Mouse (Mus musculus): Measurements from ENCODE around the gene Maged2. TPM values are rescaled to one million over a fixed set of nuclear protein-coding genes. Genes with fewer than 3 reads are reported as not detected.
"Not testable (repeated sequence)": the region's sequence is repeated elsewhere in the genome, so short reads cannot be mapped to it uniquely, and the experiment has no call there.

Gene Maged2
- total RNA-seq (2014; fragmentation: Nextera tagmentation) (not detected in 2 replicates), total RNA-seq (2017) (0.33 and 0.81 TPM in 2 replicates), polyA plus RNA-seq (2012) (0.08 TPM in 1 of 2 replicates, not detected in the other)

DNA sequence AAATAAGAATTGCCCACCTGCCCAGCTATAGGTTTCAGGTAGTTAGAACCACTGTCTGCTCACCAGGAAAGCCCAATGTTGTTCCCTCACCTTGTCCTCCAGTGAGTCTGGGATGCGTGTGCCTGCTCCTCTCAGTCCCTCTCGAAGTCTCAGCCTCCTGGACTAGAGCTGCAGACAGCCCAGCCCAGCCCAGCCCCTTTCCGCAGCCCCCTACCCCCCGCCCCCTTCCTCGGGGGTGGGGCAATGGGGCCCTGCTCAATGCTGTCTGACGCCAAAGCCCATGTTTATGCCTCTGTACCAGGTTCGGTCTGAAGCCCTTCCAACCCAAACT lies at the start of gene Maged2:
Maged2 (minus strand) TSS at position 207 of the 331 bp plus-strand sequence.
- Histone ChIP-seq H3K36me3 (replicated peaks) (no peaks in the 10 kb centered on the region), H3K27me3 (ENCODE audit: insufficient read depth, low read length) (peaks cover 4% of the 10 kb centered on the region; the same call in 1 of the 2 replicates), H3K9me3 (replicated peaks) (no peaks in the 10 kb centered on the region), H3K4me3 (ENCODE audit: low read depth, low read length) (no peak within 1 kb of the TSS), H3K4me1 (ENCODE audit: insufficient read depth, low read depth, low read length) (peaks cover 2% of the 10 kb centered on the region; the same call in 1 of the 2 replicates)
- ATAC-seq (ENCODE audit: extremely low read depth, insufficient number of reproducible peaks, low FRiP score, poor library complexity, severe bottlenecking) (no peak), DNase-seq (ENCODE audit: low spot score) (no peak)
- no peak for TF ChIP-seq POLR2AphosphoS5 (IDR thresholded peaks at IDR 0.05; ENCODE audit: insufficient replicate concordance, low read depth, low read length)
- TF ChIP-seq CTCF (IDR thresholded peaks at IDR 0.05; ENCODE audit: low read depth, low read length) = no peak
- no peak for TF ChIP-seq TAL1 (conservative IDR thresholded peaks at IDR 0.05; ENCODE audit: low read depth, low read length)
- TF ChIP-seq GATA2 (IDR thresholded peaks at IDR 0.05; ENCODE audit: borderline replicate concordance, low read depth, low read length) = no peak
- TF ChIP-seq GATA1 (IDR thresholded peaks at IDR 0.05; ENCODE audit: borderline replicate concordance, low read length) = no peak

GRCm38 (mm10) chrX:150848230-150848629 lies 34.1 kb upstream of the Maged2 start:
- TF ChIP-seq CTCF (IDR thresholded peaks at IDR 0.05; ENCODE audit: low read depth, low read length) (no peak), GATA2 (IDR thresholded peaks at IDR 0.05; ENCODE audit: borderline replicate concordance, low read depth, low read length) (no peak), TAL1 (conservative IDR thresholded peaks at IDR 0.05; ENCODE audit: low read depth, low read length) (no peak), POLR2AphosphoS5 (IDR thresholded peaks at IDR 0.05; ENCODE audit: insufficient replicate concordance, low read depth, low read length) (no peak)
- H3K9me3 ChIP-seq (replicated peaks) = no peaks in the 10 kb centered on the region
- DNase-seq (ENCODE audit: low spot score) (no peak), ATAC-seq (ENCODE audit: extremely low read depth, insufficient number of reproducible peaks, low FRiP score, poor library complexity, severe bottlenecking) (no peak)
- H3K4me3 ChIP-seq (ENCODE audit: low read depth, low read length) = no peak overlapping the region
- no peaks in the 10 kb centered on the region for H3K36me3 ChIP-seq (replicated peaks)
- no peaks in the 10 kb centered on the region for H3K27me3 ChIP-seq (ENCODE audit: insufficient read depth, low read length)
- no peaks in the 10 kb centered on the region for H3K4me1 ChIP-seq (ENCODE audit: insufficient read depth, low read depth, low read length)

DNA sequence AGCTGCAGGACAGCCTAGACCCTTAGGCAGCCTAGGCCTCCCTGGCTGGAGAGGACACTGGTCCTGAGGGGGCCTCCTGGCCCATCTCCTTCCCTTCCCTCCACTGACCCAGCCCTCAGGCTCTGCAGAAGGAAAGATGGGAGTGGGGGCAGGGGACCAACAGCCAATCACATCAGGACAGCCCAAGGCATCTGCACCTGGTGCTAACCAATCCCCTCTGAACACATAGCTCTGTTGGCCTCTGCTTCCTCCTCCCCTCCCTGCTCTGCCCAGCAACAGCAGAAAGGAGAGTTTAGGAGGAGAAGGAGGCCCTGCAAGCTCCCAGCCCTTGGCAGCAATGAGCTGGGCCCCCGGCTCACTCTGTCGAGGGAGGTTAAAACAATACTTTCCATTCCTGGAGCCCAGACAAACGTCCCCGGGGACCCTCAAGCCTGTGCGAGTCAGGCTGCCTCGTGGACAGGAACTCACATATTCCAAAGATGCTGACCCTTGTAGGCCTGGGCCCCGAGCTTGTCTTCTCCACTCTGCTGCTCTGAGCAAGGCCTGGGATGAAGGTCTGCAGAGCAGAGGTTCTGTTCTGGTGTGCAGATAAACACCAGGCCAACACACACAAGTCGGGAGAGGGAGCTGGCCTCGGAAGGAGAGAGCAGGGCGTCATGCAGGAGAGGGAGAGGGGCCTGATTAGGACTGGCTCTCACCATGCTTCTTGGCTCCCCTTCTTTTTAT lies 31.5 kb upstream of the Maged2 start:
- not testable (repeated sequence) for ATAC-seq (ENCODE audit: extremely low read depth, insufficient number of reproducible peaks, low FRiP score, poor library complexity, severe bottlenecking); H3K36me3 ChIP-seq (replicated peaks); H3K27me3 ChIP-seq (ENCODE audit: insufficient read depth, low read length); H3K9me3 ChIP-seq (replicated peaks); DNase-seq (ENCODE audit: low spot score); H3K4me1 ChIP-seq (ENCODE audit: insufficient read depth, low read depth, low read length); H3K4me3 ChIP-seq (ENCODE audit: low read depth, low read length)

DNA sequence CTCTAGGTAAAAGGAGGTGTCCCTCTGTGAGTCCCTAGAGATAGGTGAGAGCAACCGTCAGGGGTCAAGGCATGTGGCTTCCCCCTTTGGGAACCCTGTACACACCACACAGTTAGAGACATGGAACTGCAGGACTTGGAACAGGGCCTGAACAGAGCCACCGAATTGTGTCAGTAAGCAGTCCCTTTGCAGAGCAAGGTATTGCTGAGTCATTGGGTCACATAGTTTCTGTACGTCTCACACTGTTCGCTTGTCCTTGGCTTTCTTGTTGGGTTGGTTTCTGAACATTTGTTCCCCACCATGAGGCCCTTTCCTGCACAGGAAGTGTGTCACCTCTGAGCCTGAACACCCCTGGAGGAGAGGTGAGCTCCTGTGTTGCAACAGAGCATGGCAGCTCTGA lies 29.1 kb upstream of the Maged2 start:
- ATAC-seq (ENCODE audit: extremely low read depth, insufficient number of reproducible peaks, low FRiP score, poor library complexity, severe bottlenecking); H3K4me1 ChIP-seq (ENCODE audit: insufficient read depth, low read depth, low read length); H3K4me3 ChIP-seq (ENCODE audit: low read depth, low read length); H3K9me3 ChIP-seq (replicated peaks); H3K36me3 ChIP-seq (replicated peaks); H3K27me3 ChIP-seq (ENCODE audit: insufficient read depth, low read length); DNase-seq (ENCODE audit: low spot score): not testable (repeated sequence)

DNA sequence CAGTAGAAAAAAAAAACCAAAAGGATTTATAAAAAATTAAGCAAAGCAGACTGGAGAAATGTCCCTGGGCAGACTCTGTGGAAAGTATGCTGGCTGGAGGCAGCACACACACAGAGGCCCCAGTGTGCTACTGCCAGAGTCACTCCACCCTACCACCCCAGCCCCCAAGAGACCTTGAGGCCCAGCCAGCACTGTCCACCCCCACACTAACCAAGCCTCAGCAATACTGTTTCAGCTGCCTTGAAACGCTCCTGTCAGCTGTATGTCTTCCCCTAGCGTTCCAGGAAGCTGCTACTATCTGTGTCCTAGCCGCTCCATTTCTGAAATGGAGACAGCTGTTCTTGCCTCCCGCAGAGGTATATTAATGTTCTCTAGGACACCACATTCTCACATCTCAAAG lies 16.2 kb upstream of the Maged2 start:
- H3K9me3 ChIP-seq (replicated peaks) = no peaks in the 10 kb centered on the region
- no peak overlapping the region for H3K4me3 ChIP-seq (ENCODE audit: low read depth, low read length)
- ATAC-seq (ENCODE audit: extremely low read depth, insufficient number of reproducible peaks, low FRiP score, poor library complexity, severe bottlenecking) (no peak), DNase-seq (ENCODE audit: low spot score) (no peak)
- no peaks in the 10 kb centered on the region for H3K36me3 ChIP-seq (replicated peaks)
- H3K4me1 ChIP-seq (ENCODE audit: insufficient read depth, low read depth, low read length) = no peaks in the 10 kb centered on the region
- no peaks in the 10 kb centered on the region for H3K27me3 ChIP-seq (ENCODE audit: insufficient read depth, low read length)
- TF ChIP-seq GATA2 (IDR thresholded peaks at IDR 0.05; ENCODE audit: borderline replicate concordance, low read depth, low read length) (no peak), POLR2AphosphoS5 (IDR thresholded peaks at IDR 0.05; ENCODE audit: insufficient replicate concordance, low read depth, low read length) (no peak), GATA1 (IDR thresholded peaks at IDR 0.05; ENCODE audit: borderline replicate concordance, low read length) (no peak), TAL1 (conservative IDR thresholded peaks at IDR 0.05; ENCODE audit: low read depth, low read length) (no peak), CTCF (IDR thresholded peaks at IDR 0.05; ENCODE audit: low read depth, low read length) (no peak)

DNA sequence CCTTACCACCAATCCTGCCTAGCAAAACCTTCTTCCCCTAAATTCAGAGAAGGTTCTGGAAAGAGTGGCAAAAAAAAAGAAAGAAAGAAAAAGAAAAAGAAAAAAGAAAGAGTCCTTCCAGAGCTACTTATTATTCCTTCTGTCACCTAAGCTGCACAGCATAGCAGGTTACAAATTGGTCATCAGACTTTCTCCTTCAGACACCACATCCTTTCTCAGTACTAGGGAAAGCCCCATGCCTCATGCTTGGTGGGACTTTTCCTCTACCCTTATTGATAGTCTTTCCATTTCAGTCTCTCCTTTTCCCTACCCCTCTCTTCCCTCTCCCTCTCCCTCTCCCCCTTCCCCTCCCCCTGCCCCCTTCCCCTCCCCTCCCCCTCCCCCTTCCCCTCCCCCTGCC lies 3.1 kb upstream of the Maged2 start:
- H3K4me3 ChIP-seq (ENCODE audit: low read depth, low read length) = no peak overlapping the region
- peaks cover 2% of the 10 kb centered on the region; the same call in 1 of the 2 replicates for H3K4me1 ChIP-seq (ENCODE audit: insufficient read depth, low read depth, low read length)
- ATAC-seq (ENCODE audit: extremely low read depth, insufficient number of reproducible peaks, low FRiP score, poor library complexity, severe bottlenecking) (no peak), DNase-seq (ENCODE audit: low spot score) (no peak)
- no peaks in the 10 kb centered on the region for H3K36me3 ChIP-seq (replicated peaks)
- H3K27me3 ChIP-seq (ENCODE audit: insufficient read depth, low read length) = peaks cover 4% of the 10 kb centered on the region; the same call in 1 of the 2 replicates
- H3K9me3 ChIP-seq (replicated peaks) = no peaks in the 10 kb centered on the region
- TF ChIP-seq GATA2 (IDR thresholded peaks at IDR 0.05; ENCODE audit: borderline replicate concordance, low read depth, low read length) = no peak
- TF ChIP-seq CTCF (IDR thresholded peaks at IDR 0.05; ENCODE audit: low read depth, low read length) = no peak
- no peak for TF ChIP-seq POLR2AphosphoS5 (IDR thresholded peaks at IDR 0.05; ENCODE audit: insufficient replicate concordance, low read depth, low read length)
- TF ChIP-seq TAL1 (conservative IDR thresholded peaks at IDR 0.05; ENCODE audit: low read depth, low read length) = no peak
- TF ChIP-seq GATA1 (IDR thresholded peaks at IDR 0.05; ENCODE audit: borderline replicate concordance, low read length) = no peak

- TF ChIP-seq POLR2AphosphoS5 (IDR thresholded peaks at IDR 0.05; ENCODE audit: insufficient replicate concordance, low read depth, low read length) (no peak), GATA2 (IDR thresholded peaks at IDR 0.05; ENCODE audit: borderline replicate concordance, low read depth, low read length) (no peak), CTCF (IDR thresholded peaks at IDR 0.05; ENCODE audit: low read depth, low read length) (no peak), TAL1 (conservative IDR thresholded peaks at IDR 0.05; ENCODE audit: low read depth, low read length) (no peak), GATA1 (IDR thresholded peaks at IDR 0.05; ENCODE audit: borderline replicate concordance, low read length) (no peak)
- Histone ChIP-seq H3K27me3 (ENCODE audit: insufficient read depth, low read length) (peaks cover 4% of the 10 kb centered on the region; the same call in 1 of the 2 replicates), H3K4me1 (ENCODE audit: insufficient read depth, low read depth, low read length) (peaks cover 2% of the 10 kb centered on the region; the same call in 1 of the 2 replicates), H3K4me3 (ENCODE audit: low read depth, low read length) (no peak overlapping the region), H3K36me3 (replicated peaks) (no peaks in the 10 kb centered on the region), H3K9me3 (replicated peaks) (no peaks in the 10 kb centered on the region)
- DNase-seq (ENCODE audit: low spot score) (no peak), ATAC-seq (ENCODE audit: extremely low read depth, insufficient number of reproducible peaks, low FRiP score, poor library complexity, severe bottlenecking) (no peak)
Measured at GRCm38 (mm10) chrX:150815601-150816000, 1.5 kb upstream of the Maged2 start.
